Mouse (Mus musculus): Measurements from ENCODE around the gene Iqcg. TPM values are rescaled to one million over a fixed set of nuclear protein-coding genes. Genes with fewer than 3 reads are reported as not detected.
"Not testable (repeated sequence)": the region's sequence is repeated elsewhere in the genome, so short reads cannot be mapped to it uniquely, and the experiment has no call there.

The Iqcg gene
- total RNA-seq (2021), result under 1 TPM; 0.60 to 0.73 TPM
- long read RNA-seq, experiment 1, result 0 reads
- long read RNA-seq, experiment 2, result 0 reads

DNA sequence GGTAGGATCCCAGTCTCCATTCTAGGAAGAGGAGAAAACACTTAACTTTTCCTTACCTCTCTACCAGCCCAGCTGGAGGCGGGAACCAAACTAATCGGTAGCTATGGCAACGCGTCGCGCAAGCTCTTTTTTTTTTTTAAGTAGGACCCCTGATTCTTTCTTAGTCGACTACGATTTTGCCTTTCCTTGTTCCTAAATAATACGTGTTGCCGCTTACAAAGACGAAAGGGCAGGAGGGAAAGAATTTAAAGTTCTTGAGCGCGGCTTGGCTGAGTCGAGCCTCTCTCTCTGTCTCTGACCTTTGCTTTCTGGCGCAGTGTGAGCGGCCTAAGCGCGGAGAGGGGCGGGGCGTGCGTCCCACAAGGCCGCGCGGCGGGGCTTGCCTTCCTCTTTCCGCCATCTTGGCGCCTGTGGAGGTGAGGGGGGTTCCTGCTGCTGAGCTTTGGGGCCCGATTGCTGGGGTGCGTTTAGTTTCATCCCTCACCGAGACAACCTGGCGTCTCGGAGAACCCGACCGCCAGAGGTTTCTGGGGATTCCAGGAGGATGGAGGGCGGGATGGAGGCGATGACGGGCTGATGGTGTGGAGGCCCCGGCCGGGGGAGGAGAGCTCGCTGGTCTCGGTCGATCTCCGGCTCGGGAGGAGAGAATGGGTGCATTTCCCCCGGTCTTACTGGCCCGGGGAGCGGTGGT is at the start of gene Iqcg, which contains the start of gene Rpl35a:
Iqcg (minus strand) TSS at position 124 of the 691 bp plus-strand sequence.
Rpl35a (plus strand) TSS at position 359 of the 691 bp plus-strand sequence.
- DNase-seq, result peak; percentile 90 to 92
- intact Hi-C loops (cut with DNase I), result no loop called here

DNA sequence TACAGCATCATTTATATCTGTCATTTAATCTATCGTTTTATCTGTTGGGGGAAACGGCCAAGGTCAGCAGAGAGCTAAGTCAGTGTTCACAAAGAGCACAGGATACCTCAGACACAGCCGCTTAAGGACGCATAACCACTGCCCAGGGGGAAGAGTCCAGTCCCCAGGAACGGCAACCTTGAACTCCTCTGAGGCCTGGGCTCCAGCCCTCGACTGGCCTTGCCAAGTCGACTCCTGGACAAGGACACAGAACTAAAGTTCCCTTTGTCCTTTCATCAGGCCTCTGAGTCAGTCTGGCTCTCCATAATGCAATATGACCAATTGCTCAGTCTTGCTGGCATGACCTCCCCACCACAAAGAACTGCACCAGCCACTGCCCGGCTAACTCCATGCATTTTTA is 29.6 kb upstream of the Iqcg start:
- no peak for DNase-seq
- intact Hi-C loops (cut with DNase I), result no loop called here

DNA sequence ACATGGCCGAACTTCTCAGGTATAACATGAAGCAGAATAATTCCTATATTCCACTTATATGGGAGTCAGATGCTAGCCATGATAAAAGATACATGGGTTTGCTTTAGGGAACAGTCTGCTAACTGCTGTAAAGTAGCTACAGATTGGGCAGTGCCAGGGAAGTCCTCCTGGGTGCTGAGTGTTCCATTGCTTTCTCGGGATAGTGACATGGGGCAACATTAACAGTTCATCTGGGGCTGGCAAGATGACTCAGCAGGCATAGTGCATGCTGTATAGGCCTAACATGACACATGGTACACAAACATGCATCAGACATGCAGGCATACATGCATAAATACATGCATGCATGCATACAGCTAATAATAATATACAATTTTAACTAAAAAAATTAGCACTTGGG is 28.0 kb upstream of the Iqcg start:
- DNase-seq, result no peak
- intact Hi-C loops (cut with DNase I), result no loop called here

DNA sequence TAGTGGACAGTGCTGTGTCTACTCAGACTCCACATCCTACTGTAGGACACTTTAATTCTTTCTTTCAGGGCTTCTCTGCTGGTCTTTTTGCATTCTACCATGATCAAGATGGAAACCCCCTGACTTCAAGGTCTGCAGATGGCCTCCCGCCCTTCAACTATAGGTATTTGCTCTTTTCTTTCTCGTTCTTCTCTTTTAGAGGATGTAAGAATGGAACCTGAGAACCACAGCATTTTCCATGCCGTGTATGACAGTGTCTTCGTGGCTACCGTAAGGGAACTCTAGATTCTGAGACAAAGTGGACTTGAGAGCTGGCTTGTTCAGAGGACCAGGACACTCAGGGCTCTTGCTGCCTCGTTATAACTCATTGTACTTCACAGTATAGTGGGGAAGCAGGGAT is 26.9 kb upstream of the Iqcg start:
- intact Hi-C loops (cut with DNase I), result no loop called here
- DNase-seq, result no peak

DNA sequence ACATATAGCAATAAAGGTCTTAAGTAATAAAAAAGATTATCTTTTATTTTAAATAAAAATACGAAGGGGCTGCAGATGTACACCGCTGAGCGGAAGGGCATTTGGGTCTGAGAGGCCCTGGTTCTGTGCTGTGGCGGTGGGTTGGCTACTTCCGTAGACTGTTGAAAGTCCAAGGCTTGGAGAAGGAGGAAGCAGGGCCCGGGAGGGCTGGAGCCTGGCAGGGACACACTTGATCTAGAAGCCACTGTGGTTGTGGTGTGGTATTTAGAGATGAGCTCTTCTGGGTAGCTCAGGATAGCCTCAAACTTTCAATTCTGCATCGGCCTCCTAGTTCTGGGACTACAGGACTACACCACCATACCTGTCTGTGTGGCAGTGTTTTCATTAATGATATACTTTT is 24.0 kb upstream of the Iqcg start:
- DNase-seq, result no peak
- intact Hi-C loops (cut with DNase I), result no loop called here

DNA sequence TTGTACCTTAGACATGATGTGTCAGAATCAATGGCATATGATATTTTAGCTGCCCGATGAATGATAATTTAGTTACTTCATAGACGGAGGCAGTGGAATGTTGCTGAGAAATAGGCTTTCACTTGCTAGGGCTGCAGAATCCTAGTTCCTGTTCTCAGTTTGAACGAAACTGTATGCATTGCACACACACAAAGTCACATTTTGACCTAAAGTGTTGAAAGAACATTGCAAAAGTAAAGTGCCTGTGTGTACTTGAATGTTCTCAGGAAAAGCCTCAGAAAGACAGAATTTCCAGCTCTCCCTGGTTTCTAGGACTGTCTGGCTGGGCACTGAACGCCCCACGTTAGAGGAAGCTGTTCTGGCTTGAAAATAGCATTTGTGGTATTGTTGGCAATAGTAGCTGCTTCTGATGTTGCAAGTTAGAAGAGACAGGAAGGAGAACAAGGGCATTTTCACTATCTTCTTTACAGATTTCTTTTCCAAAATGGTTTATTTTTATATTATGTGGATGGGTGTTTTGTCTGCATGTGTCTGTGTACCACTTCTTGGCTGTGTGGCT is 21.1 kb upstream of the Iqcg start:
- no peak for DNase-seq
- intact Hi-C loops (cut with DNase I), result no loop called here

DNA sequence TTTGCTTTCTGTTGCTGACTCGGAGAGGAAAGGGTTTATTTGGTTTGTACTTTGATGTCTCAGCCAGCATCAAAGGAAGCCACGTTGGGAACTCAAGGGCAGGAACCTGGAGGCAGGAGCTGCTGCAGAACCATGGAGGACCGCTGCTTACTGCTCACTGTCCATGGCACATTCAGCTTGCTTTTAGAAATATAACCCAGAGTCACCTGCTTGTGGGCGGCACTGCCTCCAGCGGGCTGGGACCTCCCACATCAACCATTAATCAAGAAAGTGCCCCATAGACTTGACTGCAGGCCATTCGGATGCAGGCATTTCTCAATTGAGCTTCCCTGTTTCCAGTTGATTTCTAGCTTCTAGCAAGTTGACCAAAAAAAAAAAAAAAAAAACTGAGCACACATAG is 20.1 kb upstream of the Iqcg start:
- intact Hi-C loops (cut with DNase I), result no loop called here
- no peak for DNase-seq

DNA sequence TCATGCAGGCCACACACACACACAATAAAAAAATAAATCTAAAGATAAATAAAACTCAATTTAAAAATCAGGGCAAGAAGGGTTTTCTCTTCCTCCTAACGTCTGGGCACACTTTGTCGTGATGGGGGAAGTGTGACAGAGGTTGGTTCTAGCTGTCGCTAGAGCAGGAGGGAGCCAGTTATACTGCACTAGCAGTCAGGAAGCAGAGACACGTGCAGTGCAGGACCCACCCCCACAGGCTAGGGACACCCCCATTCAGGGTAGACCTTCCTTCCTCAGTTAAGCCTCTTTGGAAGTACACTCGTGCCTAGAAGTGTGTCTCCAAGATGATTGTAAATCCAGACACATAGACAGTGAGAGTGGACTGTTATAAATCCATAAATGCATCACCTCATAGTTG is 18.9 kb upstream of the Iqcg start:
- intact Hi-C loops (cut with DNase I), result no loop called here
- DNase-seq, result no peak

DNA sequence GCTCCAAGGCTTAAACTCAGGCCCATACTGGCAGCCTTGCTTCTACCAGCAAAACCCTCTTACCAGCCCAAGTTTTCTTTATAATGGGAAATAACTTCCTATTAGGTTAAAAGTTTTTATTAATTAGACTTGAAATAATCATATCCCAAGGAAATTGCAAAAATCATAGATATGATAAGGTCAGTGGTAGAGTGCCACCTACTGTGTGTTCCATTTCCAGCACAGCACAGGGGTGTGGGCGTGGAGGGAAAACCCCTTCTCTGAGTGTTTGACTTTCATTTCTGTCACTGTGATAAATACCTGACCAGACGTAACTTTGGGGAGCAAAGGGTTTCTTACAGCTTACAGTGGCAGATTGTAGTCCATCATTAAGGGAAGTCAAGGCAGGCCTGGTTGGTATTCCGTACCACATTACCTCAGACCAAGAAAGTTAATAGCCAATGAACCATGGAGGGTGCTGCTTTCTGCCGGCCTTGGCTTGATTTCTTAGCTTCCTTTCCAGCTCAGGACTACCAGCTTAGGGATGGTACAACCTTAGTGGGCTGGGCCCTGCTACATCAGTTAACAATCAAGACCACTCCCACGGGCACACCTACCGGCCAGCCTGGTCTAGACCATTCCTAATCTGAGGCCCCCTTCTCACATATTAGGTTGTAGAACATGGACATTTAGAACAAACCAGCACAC is 17.0 kb upstream of the Iqcg start:
- intact Hi-C loops (cut with DNase I), result no loop called here
- no peak for DNase-seq

DNA sequence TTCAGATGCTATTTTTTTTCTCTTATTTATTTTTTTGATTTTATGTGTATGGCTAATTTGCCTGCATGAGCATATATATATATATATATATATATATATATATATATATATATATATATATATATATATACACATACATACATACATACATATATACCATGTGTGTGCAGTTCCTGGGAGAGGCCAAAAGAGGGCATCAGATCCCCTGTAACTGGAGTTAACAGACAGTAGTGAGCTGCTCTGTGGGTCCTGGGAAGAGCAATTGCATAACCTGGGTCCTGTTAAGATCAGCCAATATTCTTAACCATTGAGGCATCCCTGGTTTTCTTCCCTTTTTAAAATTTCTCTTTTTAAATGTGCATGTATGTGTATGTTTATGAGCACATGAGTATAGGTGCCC is 14.9 kb upstream of the Iqcg start:
- intact Hi-C loops (cut with DNase I), result no loop called here
- no peak for DNase-seq

DNA sequence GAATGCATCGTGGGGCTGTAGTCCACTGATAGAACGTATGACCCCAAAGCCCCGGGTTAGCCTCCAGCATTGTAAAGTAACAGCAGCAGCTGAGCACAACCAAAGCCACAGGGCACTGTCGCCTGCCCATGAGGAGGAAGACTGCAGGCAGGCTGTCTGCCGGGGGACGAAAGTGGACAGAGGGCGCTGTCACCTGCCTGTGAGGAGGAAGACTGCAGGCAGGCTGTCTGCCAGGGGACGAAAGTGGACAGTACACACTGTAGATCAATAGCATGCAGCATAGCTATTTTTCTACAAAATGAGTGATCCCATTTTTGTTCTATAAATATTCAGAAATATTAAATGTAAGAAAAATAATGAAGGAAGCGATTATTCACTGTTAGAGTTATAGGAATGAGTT is 8.6 kb upstream of the Iqcg start:
- no peak for DNase-seq
- intact Hi-C loops (cut with DNase I), result no loop called here

DNA sequence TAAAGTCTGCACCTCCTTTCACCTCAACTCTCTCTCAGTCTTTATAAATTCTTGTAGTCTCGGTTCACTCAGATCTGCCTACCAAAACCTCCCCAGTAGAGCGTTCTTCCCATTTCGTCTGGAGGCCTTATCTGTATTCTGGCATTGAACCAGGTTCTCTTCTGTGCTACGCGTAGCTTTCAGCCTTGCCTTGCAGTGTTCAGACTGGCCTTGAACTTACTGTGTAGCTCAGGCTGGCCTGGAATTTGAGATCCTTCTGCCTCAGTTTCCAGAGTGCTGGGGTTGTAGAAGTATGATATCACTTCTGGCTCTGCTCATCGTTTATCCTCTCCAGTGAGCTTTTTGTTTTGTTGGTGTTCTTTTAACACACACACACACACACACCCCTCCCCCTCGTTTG is 7.2 kb upstream of the Iqcg start:
- no peak for DNase-seq
- intact Hi-C loops (cut with DNase I), result no loop called here

DNA sequence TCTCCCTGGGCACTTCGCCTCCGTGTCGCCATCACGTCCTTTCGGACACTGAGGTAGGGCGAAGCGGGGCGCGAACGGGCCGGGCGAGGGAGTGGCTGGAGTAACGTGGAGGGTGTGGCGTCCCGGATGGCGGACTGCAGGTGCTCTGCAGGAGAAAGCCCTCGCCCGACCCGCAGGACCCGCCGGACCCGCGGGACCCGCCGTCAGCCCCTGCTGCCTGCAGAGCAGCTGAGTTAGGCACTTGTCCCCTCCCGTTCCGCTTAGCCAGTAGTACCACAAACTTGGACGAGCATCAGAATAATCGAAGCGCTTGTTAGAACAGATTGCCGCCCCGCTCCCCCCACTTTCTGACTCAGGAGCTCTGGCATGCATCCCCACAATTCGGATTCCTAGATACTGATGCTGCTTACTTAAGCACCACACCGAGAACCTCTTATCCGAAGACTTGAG is 6.7 kb upstream of the Iqcg start:
- intact Hi-C loops (cut with DNase I), result no loop called here
- DNase-seq, result no peak

DNA sequence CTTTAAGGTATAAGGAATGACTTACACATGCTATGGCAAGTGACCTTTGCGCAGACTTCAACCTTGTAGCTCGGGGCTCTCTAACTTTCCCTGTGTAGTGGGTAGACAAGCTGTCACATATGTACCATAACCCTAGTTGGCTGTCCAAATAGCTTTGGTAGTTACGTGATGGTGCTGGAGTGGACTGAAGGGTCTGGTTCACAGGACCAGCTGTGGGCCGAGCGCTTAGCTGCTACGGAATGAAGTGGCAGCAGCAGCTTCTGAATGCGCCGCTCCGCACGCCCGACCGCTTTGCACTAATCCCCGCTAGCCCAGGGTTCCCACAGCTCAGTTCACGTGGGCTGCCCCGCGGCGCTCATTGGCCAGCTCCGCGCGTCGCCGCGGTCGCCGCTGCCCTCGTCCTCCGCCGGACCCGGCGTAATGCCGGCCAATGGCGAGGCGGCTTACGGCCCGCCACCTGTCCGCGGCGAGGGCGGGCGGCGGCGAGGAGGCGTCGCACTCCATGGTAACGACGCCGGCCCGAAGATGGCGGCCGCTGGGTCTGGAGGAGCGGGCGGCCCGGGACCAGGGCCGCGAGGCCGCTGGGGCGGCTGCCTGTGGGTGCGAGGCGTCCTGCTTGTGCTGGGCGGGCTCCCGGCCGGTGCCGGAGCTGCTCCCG is 6.1 kb upstream of the Iqcg start, which contains the start of gene Lmln:
Lmln (plus strand) TSS at position 498 of the 658 bp plus-strand sequence.
- intact Hi-C loops (cut with DNase I), result no loop called here
- DNase-seq, result peak; percentile 94

DNA sequence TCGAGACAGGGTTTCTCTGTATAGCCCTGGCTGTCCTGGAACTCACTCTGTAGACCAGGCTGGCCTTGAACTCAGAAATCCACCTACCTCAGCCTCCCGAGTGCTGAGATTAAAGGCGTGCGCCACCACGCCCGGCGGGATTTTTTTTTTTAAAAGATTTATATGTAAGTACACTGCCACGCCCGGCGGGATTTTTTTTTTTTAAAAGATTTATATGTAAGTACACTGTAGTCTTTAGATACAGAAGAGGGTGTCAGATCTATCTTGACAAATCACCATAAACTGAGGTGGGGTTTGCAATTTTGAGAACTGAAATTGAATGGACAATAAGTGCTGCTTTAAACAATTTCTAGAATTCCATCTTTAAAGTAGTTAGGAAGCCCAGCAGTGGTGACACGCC is 5.4 kb upstream of the Iqcg start:
- intact Hi-C loops (cut with DNase I), result no loop called here

DNA sequence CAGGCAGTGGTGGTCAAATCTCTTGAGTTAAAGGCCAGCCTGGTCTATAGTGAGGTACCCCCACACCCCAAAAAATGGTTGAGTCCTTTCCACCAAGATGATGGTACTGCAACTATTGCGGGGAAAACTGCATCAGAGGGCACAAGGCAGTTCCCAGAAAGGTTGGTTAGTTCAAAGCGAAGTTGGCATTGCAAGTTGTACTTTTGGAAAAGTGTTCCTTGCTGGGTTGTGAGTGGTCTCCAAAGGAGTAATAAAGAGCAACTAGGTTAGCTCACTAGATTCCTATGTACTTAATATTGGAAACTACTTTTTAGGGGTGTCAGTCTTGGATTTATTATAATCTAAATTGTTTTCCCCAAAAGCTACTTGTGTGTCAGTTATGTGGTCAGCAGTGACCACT is 4.9 kb upstream of the Iqcg start:
- DNase-seq, result no peak
- intact Hi-C loops (cut with DNase I), result no loop called here

More for the DNA sequence above, 5.4 kb upstream of the Iqcg start:
- no peak for DNase-seq

DNA sequence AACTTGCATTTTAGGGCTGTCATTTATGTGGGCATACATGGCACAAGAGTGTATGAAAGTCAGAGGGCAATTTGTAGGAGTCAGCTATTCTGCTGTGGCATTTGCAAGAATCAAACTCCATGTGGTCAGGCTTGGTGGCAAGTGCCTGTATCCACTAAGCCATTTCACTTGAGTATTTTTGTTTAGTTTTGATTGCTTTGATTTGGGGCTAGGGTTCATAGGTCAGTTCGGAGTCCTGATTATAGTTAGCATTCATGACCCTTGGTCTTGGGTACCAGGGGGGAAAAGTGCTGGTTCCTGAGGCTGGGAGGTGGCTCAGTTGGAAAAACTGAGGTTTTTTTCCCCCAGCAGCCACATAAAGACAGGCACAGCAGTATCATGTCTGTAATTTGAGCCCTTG is 3.5 kb upstream of the Iqcg start:
- intact Hi-C loops (cut with DNase I), result no loop called here
- no peak for DNase-seq

DNA sequence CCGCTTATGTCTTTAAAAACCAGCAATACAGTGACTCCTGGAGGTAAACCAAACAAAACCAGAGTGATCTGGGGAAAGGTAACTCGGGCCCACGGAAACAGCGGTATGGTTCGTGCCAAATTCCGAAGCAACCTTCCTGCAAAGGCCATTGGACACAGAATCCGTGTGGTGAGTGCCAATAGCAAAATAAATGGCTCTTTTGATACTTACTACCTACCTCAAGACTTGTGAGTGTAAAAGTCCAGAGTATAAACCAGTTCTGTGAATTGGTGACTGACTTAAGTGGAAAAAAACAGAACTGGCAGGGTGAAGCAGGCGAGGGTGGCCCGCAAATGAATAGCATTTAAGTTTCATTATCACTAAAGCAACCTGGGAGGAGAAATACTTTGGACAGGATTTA is 2.6 kb upstream of the Iqcg start:
- intact Hi-C loops (cut with DNase I); DNase-seq: not testable (repeated sequence)

DNA sequence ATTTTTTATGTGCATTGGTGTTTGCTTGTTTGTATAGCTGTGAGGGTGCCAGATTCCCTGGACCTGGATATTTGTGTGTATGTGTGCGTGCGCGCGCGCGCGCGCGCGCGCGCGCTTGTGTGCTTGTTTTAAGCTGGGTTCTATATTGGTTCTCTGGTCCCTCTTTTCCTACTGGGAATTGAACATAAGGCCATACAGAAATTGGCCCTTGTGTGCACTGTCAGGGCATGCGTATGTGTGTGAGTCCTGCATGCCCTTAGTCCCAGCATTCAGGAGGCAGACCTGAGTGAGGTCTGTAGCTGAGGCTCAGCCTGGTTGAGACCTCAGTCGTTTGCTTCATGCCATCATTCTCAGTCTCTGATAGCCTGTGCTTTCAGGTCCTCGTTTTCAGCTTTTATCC is 2.0 kb upstream of the Iqcg start:
- no peak for DNase-seq
- intact Hi-C loops (cut with DNase I), result no loop called here

DNA sequence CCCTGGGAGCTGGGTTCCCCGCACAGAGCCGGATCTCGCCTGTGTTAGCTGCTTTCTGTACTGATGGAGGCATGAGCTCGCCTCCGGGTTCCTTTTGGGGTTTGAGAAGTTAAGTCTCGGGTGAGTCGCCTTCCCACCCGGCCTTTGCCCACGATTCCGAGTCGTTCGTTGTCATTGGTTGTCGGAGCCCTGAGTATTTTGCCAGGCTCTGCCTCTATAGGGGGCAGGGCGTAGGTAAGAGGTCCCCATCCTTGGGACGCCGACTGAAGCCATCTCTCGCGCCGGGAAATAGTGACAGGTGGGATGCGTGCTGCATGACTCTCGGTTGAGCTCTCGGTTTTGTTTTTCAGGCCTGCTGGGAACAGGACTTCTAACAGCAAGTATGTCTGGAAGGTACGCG is 768 bp upstream of the Iqcg start:
- DNase-seq, result no peak
- intact Hi-C loops (cut with DNase I), result no loop called here

DNA sequence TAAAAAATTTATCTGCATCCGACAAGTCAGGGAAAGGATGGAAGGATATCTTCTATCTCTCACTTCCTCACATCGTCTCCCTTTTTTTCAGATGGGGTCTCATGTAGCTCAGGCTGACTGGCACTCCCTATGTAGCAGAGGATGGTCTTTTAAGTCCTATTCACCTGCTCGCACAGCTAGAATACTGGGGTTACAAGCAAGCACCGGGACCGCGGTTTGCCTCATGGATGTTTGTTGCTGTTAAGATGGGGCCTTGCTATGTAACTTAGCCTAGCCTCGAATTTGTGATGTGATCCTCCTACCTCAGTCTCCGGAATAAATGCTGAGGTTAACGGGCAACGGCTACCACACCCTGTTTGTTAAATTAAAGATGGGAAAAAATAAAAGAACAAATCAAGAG is 363 bp downstream of the Iqcg start:
- intact Hi-C loops (cut with DNase I), result no loop called here
- no peak for DNase-seq

Measured in heart, postnatal 14 days (tissue).